Mouse (Mus musculus) adrenal gland, postnatal 14 days (tissue): Measurements from ENCODE around the gene Hhat. TPM values are rescaled to one million over a fixed set of nuclear protein-coding genes. Genes with fewer than 3 reads are reported as not detected.
A peak's percentile ranks its signal among the peaks of the same experiment; 100 is the strongest.

Source experiments
- DNase-seq: peaks from one replicate; pipeline ENCODE4 v3.0.0; 2021; ENCODE audit warnings: mixed read lengths
- total RNA-seq: library from RNA; stranded (reverse); gene quantifications from 2 replicates; pipeline ENCODE4 v1.2.3, GENCODE M21; 2021

Hhat gene
- total RNA-seq, 1 experiment from 2014 or later: 4.6 TPM

DNA sequence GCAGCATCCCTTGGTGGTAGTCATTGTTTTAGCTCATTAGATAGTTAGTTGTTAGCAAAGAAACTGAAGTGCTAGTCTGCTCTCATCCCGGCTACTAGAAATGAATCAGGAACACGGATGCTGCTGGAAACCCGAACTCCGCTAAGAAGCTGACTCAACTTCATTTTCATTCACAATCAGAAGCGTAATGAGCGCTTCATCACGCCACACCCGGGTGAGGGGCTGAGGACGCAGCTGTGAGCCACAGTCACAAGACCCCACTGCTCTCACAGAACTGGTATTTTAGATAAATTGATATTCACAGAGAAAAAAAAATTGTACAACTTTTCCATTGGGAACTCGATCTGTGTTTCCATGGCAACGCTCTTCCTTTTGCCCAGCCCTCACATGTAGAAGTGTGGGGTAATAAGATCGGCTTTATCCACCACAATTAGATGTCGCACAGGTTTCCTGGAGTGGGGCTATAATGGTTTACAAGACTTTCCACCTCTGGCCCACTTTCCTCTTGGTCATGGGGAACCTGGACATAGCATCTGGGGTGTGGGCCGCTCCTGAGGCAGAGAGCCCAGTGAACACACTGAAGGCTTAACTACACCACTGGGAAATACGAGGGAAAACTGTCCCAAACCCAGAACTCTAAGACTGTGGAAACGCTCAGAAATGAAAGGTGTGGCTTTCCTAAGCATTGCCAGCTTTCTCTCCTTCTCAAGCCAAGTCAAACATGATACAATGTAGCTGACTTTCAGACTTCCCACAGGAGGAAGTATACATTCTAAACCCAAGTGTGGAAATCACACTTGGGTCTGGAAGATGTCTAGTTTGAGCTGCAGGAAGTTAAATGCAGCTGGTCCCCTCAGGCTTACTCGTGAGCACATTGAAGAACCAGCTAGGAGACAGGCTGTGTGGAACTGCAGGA, 14.3 kb upstream of the Hhat start:
- DNase-seq: no peak

DNA sequence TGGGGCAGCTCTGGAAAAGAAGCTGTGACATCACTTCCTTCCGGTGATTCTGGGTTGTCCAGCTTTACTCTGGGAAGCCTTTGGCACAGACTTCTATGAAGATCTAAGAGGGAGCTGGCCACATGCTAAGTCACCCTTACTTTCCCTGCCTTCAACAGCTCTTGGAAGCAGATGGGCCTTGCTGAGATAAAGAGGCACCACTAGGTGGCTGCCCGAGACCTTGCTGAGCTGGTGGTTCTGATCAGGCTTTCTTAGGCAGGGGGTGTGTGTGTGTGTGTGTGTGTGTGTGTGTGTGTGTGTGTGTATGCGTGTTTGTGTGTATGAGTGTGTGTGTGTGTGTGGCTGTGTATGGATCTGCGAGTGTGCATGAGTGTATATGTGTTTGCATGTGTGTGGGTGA, 13.4 kb upstream of the Hhat start:
- peak; percentile 70 for DNase-seq

DNA sequence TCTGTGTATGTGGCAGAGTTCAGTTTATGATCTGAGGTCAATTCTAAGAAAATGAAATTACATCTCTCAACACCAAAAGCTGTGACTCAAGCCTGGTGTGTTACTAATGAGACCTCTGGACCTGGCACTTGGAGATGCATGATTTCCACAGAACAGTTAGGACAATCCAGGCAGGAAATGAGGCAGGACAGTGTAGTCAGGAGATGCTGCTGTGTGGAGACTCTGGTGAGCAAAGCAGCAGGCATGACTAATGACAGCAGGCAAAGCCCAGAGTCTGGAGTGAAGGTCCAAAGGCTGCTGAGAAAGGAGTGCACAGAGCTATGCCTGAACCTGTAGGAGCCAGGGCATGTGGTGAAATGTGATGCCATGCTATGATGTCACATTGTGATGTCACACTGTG, 10.2 kb upstream of the Hhat start:
- DNase-seq: no peak

DNA sequence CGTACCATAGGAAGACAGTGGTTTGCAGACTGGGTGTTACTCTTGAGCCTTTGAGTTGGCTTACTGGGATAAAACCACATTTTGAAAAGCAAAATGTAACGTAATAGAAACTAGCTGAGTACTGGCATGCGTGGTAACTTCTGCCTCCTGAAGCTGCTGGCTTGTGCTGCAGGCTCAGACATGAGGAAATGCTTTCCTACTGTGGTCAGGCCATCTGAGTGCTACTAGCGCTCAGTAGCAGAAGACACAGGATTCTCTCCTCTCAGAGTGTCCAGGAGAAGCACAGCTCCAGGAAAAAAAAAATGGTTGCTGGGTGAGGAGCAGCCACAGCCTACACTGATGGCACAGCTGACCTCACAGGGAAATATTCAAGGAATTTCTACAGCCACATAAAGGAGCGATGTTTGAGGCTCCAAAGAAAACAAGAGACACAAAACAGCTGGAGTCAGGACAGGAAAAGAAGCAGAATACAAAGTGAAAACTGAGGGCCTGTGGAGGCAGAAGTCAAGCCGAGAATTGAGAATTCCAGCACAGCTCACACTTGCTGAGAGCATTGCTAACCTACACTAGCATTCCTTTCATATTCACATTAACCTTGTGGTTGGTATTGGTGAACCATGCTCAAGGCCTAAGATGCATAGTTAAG, 8.0 kb upstream of the Hhat start:
- DNase-seq: no peak

DNA sequence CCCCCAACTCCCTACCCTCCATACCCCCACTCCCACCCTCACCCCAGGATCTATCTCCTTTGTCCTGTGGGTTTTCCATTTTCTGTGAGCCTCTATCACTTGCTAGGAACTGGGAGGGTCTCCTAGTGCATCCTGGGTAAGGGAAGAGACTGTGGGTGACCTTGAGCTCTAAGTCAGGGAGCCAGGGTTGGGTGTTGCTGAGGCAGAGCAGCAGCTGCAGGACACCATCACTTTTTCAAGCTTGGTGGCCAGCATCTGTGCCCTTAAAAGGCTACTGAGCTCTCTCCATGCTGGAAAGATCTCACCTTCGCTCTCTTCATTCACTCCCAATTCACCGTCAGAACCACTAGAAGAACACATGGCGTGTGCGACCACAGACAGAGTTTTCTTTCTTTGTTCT, 7.2 kb upstream of the Hhat start:
- no peak for DNase-seq

DNA sequence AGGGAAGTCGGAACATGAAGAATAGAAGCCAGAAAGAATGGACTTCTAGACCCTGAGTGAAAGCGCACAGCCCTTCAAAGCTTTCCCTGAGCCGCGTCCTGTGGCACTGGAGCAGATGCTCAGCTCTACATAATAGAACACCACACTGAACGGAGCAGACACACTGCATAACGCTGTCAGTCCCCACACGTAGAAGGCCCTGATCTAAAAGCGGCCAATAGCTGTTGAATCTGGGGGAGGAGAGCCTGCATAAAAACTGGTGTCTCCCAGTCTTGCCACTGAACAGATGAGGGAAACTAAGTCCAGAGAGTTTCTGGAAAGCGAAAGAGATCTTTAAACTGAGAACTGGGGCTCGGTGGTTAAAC, 911 bp downstream of the Hhat start:
- peak; percentile 34 for DNase-seq

DNA sequence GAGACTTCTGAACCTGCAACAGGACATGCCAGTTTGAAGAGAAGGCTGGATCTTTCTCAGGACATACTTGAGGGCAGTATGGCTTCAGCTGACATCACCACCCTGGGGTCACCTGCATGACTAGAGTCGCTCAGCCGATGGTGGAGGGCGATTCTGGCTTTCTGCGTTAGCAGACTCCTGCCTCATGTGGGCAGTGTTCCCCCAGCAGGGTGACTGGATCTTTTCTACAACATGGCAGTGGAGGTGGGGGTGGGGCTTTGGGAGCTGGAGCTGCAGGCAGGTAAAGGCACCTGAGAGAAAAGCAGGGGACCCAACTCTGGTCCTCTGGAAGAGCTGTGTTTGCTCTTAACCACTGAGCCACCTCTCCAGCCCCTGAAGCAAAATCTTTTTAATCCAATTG, 5.5 kb downstream of the Hhat start:
- no peak for DNase-seq

DNA sequence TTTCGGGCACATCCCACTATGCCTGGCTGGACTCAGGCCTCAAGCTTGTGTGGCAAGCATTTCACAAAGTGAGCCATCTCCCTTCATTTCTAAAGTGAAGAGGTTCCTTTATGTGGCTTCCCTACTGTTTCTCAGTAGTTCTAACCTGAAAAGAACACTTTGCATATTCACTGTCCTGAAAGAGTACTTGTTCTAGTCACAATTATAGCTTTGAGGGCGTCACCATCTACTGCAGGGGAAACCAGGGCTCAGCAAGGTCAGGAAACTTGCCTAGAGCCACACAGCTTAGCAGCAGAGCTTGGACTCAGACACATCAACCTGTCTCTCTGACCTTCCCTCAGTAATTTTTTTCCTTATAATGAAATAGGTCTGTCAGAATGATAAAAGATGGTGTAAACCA, 6.5 kb downstream of the Hhat start:
- no peak for DNase-seq

DNA sequence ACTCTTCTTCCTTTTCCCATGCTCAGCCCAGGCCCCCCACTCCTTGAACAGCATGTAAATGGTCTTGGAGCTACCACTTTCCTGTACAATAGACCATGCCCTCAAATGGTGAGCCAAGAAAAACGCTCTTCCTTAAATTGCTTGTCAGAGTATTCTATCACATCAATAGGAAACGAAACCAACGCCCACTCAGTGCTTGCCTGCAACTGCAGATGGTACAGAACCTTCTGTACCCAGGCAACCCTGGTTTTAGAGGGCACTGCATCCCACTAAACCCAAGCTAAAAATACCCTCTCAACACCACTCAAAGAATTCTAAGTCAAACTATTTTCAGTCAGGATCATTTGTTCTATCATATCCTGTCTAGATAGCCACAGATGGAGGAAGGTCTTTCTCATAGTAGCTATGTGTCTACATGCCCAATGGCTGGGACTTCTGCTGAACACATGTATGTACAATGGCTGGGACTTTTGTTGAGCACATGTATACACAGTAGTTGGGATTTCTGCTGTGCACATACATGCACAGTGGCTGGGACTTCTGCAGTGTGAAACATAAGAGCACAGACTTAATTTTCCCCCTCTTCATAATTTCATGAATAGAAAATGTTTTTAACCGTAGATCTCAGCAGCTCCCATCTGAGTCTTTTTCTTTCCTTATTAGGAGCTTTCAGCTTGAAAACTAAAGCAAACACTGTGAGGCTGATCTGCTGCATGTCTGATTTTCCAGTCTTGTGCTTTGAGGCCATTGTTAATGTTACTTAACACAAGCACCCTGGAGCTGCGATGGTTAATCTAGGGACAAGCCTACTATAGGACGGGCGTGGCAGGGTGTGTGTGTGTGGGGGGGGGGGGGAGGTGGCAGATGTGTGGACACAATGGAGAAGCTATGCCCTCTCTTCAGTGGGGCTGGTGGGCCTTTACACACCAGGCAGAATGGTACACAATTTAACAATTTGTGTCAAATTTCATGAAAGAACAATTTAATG, 7.8 kb downstream of the Hhat start:
- DNase-seq: no peak

DNA sequence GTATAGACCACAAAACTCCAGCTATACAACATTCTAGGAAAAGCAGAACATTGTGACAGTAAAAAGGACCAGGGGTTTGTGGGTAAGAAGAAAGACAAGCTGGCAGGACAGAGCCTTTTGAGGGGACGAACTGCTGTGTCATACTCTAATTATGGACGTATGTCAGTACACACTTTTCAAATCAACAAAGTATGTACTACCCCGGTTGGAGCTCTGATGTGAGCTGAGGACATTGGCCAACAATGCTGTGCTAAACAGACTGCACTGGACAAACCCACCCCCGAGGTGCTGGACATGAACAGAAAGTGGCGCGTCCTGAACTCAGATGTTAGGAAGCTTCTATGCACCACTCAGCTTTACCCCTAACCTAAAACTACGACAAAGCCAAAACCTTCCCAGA, 14.3 kb downstream of the Hhat start:
- no peak for DNase-seq

DNA sequence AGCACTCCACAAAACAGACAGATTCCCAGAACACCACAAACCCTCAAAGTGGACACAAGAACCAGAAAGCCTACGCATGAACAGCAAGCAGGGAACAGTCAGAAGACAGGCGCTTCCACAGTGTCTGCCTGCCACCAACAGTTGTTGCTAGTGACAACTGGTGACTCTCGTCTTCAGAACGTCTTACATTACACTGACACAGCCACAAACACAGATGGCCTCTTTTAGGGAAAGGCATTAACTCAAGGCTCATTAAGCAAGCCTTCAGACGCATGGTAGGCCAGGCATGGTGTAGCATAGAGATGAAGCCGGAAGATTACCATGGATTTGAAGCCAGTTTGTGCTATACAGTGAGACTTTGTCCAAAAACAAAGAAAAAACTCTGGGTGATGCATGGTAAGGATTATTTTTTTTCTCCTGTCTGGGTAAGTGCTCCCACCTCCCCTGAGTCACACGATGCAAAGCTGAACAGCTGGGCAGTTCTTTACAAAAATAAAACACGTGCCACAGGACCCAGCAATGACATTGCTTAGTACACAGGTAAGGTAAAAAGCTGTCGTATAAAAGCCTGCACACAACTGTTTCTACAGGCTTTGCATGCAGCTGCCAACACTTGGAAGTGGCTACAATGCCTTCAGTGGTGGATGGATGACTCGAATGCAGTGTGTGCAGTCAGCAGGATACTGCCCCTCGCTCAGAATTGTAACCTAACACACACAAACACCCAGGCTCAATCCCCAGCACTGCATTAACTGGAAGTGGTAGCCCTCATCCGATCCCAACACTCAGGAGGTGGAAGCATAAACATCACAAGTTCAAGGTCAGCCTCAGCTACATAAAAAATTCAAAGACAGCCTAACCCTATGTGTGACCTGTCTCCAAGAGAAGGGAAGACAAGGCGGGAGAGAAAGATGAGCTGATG, 15.1 kb downstream of the Hhat start:
- no peak for DNase-seq

DNA sequence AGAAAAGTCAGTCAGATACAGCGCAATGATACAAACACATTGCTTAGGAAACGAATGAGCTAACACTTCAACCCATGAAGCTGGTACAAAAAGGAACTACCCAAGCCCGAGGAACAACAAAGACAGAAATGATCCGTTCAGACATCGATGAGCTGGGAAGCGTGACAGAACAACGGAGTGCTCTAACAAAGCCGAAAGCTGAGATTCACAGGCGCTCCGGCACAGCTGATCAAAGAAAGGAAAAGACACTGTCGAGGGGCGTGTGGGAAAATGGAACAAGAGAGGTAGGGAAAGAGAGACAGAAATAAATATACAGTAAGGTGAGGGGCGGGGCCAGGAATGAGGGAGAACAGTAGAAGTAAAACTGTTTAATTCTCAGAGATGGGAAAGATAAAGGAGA, 15.8 kb downstream of the Hhat start:
- DNase-seq: no peak

DNA sequence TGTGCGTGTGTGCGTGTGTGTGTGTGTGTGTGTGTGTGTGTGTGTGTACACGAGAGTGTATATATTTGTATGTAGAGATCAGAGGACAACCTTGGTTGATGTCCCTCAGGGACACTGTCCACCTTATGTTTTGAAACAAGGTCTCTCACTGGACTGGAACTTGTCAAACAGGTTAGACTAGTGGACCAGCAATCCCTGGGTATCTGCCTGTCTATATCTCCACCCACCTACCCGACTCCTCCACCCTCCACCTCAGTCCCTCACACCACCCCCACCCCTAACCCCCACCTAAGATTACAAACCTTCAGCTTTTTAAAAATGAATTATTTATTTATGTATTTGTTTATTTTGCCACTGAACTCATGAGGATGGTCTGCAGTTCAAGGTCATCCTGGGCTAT, 16.8 kb downstream of the Hhat start:
- no peak for DNase-seq

DNA sequence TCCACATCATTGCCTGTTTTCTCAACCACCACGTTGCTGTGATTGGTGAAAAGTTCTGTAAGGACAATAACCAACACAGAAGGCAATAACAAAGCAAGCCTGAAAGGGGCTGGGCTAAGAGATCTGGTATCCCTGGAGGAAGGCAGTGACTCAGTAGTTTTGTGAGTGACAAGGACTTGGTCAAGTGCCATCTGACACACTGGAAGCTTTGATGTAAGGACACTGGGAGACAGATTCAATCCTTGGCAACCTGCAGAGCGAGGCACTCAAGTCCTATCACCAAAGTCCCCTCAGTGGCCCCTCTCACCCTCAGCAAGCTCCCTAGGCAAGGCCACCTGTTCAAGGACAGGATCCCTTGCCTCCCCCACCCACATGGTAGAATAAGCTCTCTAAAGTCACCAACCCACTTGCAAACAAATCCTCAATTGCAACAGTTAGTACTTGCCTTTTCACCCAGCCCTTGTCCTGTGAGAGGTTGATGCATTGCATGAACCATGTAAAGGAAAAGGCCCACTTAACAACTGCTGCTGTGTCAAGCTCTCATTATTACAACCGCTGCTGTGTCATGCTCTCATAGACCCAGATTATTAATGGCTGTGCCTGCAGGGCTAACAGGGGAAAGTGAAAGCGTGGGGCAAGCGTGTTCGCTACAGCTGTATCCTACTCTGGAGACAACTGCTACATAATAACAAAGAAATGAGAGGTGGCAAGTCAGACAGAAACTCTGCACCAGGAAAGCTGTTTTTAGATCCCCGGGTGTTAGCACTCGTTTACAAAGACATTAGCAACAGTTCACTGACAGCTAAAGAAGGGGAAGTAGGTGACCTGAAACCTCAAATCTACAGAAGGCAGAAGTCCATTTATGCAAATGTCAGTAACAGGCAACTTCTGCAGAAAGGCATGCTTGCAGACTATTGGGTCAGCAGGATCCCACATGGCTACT, 18.1 kb downstream of the Hhat start:
- DNase-seq: peak; percentile 84

DNA sequence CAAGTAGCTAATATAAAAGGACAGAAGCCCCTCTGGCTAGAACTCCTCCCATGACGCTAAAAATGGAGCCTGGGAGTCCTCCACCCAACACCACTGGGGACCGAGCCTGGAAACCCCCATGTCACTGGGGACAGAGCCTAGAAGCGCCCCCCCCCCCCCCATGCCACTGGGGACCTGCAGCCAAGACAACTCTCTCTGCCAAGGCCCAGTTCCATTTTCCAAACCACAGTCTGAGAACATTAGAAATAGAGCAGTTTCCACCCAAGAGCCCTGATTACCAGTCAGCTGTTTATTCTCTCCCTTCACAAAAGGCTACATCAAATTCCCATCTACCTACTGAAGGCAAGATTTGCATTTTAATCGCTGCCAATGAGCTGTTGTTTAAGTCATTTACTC, 21.0 kb downstream of the Hhat start:
- no peak for DNase-seq

DNA sequence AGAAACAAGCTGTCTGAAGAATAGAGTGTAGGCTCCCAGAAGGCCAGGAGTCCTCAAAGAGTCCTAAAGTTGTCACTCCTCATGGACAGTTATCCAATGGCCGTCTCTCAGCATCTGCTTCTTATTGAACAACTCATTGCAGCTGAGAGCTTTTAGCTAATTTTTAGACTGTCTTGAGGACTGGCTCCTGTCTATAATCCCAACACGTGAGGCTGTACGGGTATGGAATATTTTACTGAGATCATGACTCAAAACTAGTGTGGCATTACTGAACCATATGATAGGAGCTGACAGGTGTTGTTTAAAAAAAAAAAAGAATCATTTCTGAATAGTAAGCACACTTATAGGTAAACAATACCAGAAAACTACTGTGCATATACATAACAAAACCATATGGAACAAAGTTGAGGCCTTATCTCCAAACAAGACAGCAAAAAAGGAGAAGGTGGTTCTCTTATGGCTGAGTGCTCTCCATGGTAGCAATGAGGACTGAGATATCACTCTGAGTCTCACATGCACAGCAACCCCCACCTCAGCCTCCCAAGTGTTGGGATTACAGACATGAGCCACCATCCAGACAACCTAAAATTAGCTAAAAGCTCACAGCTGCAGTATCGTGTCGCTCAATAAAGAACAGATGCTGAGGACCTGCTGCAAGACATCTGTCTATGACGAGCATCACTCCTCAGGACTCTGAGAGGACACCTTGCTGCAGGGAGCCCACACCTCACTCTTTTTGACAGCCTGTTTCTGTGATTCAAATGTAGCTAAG, 21.6 kb downstream of the Hhat start:
- DNase-seq: no peak

DNA sequence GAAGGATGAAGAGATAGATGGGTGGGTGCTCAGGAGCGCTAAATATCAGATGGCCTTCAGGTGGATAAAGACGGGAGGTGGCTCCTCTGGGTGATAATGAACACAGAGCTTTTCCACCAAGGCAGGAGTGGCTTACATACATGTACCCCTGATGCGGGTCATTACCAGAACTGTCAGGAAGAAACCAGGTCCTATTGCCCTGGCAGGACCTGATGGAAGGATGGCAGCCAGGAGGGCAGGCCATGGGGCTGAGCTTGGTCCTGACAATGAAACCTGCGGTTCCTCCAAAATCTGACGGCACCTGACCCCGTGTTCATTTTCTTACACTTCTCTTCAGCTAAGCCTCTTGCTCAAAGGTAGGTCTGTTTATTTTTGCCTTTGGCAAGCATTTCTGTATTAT, 24.8 kb downstream of the Hhat start:
- no peak for DNase-seq

DNA sequence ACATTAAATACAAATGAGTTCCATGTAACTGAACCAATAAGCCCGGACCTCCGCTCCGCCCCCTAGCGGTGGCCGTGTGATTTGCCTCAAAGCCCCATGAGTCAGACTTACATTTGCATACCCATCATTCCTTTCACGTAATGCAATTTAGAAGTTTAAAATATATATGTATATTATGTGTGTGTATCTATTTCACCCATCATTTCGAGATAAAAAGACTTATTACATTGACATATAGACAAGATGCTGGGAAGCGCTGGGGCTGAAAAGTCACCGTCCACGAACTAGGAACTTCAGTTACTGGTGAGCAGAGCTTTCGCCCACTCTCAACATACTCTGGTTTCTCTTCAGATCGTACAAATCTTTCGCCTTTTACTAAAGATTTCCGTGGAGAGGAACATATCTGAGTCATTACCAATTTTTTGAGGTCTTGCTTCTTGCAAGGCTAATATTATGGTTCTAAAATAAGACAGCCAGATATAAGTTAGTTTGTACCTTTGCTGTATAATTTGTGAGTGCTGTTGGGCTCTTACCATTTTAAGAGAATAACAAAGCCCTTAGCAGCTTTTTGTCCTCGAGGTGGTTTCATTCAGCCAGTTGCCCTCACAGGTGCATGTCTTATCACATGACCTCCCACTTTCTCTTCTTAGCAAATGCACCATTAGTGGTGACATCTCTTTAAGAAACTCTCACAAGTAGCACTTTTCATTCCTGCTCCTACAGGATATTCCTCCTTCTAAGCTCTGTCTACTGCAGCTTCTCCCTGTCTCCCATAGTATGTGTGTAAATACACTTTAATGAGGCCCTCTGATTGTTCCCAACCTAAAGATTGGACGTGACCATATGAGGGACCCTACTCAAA, 25.6 kb downstream of the Hhat start:
- peak; percentile 80 for DNase-seq

DNA sequence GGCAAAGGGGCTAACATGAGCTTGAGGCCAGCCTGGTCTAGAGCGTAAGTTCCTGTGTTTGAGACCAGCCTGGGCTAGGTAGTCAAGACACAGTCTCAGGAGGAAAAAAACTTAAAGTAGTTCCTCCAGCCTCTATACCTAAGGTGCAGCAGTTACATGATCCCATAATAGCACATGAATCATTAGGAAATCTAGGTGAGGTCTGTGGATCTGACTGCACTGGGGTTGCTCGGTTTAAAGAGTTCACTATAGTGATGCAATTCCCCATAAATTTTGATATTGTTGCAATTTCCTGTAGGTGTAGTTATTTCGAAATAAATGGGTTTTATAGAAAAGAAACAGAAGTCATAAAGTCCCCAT, 26.2 kb downstream of the Hhat start:
- no peak for DNase-seq
